Mouse (Mus musculus) adrenal gland, postnatal 4 days (tissue): ENCODE results near the gene Ceacam19. TPM values are rescaled to one million over a fixed set of nuclear protein-coding genes. Genes with fewer than 3 reads are reported as not detected.
A peak's percentile ranks its signal among the peaks of the same experiment; 100 is the strongest.

Experiments used
- DNase-seq, 2 experiments: peaks; one replicate each; pipeline ENCODE4 v3.0.0; 2021 to 2022; ENCODE audit warnings: low spot score in 2 of 2, mixed read lengths in 2 of 2
- total RNA-seq, 2 experiments: library from RNA; stranded (reverse); gene quantifications; 2 replicates each; pipeline ENCODE4 v1.2.3; 2021

Gene Ceacam19
- total RNA-seq, 2 experiments from 2014 or later, result not detected

DNA sequence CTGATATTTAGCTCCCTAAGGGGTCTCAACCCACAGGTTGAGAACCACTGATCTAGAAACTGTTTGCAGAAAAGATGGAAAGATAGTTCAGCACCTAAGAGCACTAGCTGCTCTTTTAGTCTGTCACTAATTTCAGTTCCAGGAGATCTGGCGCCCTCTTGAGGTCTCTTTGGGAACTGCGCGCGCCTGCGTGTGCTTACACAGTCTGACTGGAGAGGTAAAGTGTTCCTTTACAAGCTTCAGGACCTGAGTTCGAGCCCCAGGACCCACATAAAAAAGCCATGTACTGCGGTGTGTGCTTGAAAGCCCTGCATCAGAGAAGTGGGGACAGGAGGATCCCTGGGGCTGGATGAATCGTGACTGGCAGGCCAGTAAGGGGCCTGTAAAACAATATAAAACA lies 2.1 kb upstream of the Ceacam19 start:
- DNase-seq, result peak in 1 of 2 experiments; percentile 53

DNA sequence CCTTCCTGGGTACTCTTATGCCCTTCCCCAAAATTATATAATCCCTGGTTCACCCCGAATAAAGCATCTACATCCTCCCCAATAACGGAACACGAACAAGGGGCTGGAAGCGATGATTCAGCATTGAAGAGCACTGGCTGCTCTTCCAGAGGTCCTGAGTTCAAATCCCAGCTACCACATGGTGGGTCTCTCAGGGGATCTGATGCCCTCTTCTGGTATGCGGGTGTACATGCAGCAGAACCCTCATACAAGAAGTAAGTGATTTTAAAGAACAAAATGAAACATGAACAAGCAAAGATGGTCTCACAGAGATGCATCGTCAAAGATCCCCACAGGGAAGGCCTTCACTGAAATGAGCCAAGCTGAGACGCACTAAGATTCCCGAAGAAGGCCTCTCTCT lies 7.0 kb downstream of the Ceacam19 start:
- no peak for DNase-seq

DNA sequence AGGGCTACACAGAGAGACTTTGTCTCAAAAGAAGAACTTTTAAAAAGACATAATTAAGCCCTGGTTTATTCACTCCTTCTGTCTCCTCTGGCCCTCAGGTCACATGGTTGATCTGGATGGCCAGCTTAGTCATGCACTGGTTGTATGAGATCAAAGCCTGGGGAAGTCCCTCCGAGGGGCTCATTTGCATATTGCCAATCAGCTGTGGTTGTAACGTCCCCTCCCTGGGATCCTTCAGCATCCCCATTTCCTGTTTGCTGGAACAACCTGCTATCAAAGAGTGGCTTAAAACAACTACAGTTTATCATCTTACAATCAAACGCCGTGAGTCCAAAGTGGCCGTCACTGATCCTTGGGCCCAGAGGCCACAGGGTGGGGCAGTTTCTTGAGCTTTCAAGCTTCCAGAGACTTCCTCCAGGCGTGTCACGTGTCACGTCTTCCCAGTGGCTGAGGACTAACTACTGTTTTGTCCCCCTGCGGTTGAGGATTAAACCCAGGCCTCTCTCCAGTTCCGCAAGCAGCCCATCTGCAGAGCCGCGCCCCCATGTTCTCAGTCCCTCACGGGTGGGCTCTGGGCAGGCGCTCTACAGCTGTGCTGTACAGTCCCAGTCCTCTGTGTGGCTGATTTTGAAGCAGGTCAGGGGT lies 10.9 kb downstream of the Ceacam19 start:
- DNase-seq, result no peak

DNA sequence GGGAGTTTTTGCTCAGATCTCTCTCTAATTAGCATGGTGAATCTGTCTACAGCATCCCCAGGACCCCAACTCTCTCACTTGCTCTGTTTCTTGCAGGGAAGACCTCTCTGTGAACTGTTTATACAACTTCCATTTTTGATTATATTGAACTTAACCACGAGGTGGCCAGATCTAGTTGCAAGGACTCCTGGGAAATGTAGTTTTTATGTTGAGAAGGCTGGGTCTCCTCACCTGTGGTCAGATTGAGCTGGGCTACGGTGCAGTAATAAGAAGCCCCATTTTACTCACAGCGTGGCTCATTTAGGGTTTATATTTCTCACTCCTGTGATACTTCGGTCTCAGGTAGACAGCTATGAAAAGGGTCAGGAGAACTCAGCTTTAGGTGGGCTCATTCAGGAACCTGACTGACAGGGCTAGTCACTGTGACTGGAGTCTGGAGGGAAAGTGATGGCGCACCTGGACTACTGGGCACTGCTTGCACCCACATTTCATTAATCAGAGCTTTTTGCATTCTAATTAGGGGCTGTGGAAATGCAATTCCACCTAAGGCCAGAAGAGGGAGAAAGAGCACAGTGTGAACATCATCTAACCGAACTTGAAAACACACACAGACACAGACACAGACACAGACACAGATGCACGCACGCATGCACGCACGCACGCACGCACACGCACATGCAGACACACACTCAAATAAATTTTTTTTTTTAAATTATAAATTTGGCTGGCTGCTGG lies 11.7 kb downstream of the Ceacam19 start:
- DNase-seq, result no peak

DNA sequence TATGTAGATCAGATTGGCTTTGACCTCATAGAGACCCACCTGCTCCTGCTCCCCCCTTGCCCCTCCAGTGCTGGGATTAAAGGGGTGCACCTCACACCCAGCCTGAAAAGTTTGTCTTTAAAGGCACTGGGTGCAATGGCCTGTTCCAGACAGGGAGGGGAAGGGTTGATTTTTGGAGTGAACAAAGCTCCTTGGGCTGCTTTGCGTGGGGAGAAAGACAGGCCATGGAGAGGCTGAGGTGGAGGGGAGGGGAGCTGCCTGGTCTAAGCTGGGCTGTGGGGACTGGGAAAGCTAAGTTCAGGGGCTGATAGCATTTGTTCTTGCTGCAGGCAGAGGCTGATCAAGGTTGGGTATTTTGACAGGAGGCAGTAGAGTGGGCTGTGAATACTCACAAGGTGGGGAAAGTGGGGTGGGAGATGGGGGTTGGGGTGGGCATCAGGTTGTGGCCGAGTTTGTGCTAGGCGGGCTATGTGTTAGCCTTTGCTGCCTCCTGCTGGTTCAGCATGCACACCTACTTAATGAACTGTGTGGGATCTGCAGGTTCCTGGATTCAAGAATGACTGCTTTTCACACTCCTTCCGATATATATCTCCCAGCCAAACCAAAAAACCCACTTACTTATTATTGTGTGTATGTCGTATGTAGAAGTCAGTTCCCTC lies 15.7 kb downstream of the Ceacam19 start:
- DNase-seq, result no peak

DNA sequence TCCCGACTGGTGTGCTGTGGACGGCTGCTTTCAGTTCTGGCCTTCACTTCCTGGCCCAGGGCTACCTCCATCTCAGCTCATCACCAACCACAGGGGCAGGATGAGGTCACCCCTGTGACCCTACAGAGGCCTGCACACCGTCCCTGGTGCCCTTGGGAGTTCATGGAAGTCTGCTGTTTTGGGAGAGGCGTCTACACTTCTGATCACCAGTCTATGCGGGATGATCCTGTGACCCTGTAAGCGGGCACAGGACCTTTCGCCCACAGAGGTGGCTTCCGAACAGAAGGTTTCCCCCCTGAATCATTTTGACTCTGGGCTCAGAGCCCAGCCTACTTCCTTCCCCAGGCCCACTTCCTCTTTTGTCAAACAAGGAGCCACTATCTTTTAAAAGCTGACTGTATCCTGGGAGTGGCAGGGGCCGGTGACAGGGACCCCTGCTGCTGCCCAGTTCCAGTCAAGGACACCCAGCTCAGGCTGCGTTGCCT lies 16.6 kb downstream of the Ceacam19 start:
- DNase-seq, result no peak

DNA sequence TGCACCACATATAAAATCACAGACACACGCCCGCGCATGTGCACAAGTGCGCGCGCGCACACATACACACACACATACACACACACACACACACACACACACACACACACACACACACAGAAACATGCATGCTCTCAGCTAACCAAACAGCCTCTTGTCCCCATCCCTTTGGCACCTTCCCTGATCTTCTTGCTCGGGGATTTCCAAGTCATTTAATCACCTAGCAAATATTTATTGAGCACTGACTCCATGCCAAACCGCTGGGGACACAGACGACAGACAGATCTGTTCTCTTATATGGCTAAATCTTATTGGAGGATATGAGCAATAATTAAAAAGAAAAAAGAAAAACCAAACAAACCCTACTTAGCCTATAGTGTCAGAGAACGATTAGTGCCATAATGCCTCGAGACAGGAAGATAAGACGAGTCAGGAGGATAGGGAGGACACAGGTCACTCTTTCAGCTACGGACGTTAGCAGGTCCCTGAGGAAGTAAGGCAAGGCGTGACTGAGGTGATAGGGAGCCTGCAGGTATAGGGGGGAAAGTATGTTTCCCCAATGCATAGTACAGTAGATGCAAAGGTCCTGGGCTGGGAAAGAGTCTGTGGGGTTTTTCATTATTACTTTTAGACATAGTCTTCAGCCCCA lies 19.9 kb downstream of the Ceacam19 start:
- no peak for DNase-seq

DNA sequence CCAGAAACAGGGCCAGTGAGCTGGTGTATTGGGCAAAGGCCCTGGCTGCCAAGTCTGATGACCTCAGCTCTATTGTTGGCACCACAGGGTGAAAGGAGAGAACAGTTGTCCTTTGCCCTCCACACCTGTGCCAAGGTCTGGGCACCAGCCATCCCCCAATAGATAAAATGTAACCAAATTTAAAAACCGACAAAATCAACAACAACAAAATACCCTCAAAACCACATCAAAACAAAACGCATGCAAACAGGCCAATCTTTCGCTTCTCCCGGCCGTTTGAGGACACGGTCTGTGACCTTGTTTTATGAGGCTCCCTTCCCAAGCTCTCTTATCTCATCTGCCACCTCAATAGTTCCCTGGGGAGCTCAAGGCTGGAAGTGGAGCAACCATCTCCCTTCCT lies 21.3 kb downstream of the Ceacam19 start:
- DNase-seq, result no peak

DNA sequence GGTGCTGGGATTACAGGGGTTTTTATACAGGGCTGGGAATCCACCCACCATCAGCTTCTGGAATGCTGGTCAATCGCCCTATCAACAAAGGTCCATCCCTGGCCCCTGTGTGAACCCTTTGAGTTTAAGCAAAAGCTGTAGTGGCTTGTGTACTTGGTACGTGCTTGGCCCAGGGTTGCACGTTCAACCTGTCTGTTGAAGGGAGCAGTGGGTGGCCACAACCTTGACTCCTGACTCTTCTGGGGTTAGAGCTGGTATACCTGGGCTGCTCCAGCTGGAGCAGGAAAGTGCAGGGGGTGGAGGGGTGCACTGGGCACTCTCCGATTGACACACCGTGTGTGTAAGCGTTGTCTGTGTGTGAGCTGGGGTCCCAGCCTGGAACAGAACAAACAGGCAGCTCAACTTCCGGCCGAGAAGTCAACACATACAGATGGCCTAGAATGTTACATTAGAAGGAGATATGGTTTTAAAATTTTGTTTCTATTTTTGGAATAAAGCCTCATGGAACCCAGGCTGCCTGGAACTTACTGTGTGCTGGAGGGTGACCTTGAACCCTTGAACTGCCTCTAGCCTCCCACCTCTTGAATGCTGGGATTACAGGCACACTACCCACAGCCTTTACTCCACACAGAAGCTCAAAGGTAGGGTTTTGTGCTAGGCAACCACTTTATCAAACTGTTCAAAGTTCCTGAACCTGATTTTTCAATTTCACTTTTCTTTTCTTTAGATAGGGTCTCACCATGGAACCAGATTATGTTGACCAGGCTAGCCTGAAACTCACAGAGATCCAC lies 22.3 kb downstream of the Ceacam19 start:
- no peak for DNase-seq

DNA sequence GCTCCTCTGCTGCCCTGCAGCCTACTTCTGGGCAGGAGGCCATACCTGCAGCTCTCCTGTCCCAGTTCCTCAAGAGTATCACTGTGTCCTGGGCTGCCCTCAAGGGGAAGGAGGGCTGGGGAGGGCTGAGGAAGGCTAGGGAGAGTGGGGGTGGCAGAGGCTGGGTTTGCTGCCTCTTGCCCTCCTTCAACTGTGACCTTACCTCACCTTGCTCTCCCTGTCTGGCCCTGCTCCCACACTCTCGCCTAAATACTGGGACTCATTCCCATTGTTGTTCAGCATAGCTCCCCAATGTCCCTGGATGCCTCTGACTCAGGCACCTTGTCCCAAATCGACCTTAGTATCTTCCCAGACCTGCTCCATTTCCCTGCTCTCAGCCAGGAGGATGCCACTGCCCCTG lies 23.5 kb downstream of the Ceacam19 start:
- no peak for DNase-seq

DNA sequence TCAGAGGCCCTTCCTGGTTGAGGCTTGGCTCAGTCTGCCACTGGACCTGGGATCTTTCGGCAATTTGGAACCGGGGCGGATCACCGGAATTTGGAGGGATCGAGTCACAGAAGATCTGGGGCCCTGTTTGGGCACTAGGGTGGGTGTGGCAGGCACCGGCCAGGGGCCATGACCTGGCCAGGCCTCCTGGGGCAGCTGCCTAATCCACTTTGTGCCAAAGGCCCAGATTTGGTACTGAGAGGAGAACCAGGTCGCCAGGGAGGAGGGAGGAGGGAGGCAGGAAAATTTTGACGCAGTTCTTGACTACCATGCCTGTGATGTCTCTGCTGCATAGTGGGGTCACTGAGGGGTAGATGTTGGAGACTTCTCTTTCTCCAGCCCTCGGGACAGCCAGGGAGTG lies 26.6 kb downstream of the Ceacam19 start, which contains the start of gene Ceacam16:
Gene Ceacam16, minus strand, starts transcription at position 101 of the 400 bp plus-strand sequence.
- DNase-seq, result no peak

DNA sequence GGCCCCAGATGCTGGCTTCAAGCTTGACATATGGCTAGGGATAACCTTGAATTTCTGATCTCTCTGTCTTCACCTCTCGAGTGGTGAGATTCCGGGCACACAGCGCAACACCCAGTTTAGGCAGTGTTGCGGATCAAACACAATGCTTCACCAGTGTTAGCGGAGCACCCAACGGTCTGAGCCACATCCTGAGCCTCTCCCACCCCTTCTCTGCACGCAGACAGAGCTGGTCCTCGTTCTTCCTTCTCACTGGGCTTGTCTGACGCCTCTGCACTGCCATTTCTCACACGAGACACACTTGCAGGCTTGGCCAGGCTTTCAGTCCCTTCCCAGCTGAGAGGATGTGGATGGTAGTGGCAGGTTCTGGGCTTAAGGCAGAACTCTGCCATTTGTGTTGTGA lies 28.0 kb downstream of the Ceacam19 start:
- DNase-seq, result no peak

DNA sequence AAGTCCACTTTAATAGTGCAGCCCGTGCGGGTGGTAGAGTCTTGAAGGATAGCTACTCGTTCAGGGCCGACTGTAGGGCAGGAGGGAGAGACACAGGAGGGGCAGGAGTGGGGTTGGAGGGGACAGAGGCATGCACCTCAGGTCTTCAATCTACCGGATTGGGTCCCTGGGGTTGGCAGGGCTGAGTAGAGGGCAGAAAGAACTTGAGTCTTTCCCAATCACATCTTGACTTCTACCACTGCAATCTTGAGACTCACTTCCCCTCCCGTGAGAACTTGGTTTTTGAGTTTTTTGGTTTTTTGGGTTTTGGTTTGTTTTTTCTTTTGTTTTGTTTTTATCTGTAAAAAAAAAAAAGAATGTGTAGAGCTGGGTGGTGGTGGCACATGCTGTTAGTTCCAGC lies 31.5 kb downstream of the Ceacam19 start:
- DNase-seq, result no peak

DNA sequence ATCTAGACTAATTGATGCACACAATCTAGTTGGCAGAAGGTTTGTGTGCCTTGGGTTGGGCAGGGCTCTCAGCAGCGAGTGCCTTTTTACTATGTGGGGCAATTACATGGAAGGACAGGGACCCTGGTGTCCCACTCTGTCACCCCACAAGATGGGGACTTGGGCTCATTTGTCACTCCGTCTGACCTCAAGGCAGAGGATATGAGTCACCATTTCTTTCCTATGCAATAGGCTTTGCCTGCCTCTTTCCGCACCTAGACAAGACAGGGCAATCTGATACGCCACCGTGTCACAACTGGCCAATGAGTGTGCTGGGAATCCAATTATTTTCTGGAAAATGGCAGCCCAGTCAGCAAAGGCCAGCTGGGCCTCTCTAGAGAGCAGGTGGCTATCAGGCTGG lies 32.1 kb downstream of the Ceacam19 start:
- no peak for DNase-seq

DNA sequence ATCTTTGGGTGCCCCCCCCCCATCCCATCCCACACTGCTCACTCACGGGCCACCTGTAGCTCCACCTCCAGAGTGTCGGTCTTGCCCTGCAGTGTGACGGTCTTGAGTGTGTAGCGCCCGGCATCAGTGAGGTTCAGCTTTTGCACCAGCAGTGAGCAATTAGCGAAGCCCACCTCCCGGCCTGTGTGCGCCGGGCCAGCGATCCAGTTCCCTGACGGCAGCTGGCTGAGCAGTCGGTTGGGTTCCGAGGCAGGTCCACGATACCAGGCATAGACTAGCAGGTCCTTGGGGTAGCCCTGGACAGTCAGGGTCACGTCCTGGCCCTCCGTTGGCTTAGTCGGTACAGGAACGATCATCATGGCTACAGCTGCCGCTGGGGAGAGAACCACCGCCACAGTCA lies 34.2 kb downstream of the Ceacam19 start:
- no peak for DNase-seq

DNA sequence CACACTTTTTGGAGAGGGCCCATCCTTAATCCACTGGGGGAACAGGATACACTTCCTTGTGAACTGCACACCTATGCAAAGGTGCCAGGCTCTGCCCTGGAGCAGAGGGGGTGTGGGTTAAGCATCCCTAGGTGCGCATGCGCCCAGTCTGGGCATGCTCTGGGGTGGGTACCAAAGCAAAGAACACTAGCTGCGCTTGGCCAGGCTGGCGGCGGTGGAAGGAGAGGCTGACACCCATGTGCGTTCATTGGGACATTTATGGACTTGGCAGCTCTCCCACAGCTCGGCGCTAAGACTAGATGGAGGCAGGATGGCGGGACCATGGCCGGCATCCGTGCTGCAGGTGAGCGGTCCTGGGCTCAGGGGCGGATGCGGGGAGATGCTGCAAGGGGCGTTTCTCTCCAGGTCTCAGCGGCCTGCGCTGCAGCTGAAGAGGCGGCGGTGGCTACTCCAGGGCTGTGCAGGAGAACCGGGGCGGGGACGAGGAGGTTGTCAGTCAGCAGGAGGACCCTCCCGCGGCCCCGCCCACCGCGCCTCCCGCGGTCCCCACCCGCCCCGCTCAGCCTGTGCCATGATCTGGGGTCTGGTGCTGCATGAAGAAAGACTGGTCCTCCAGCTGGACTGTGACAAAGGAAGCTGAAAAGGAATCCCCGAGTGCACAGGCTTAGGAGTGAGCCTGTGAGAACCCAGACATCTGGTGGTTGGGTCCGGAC lies 35.8 kb downstream of the Ceacam19 start, which contains the start of gene Gm19345:
Gene Gm19345, plus strand, starts transcription at position 146 of the 713 bp plus-strand sequence.
- no peak for DNase-seq

DNA sequence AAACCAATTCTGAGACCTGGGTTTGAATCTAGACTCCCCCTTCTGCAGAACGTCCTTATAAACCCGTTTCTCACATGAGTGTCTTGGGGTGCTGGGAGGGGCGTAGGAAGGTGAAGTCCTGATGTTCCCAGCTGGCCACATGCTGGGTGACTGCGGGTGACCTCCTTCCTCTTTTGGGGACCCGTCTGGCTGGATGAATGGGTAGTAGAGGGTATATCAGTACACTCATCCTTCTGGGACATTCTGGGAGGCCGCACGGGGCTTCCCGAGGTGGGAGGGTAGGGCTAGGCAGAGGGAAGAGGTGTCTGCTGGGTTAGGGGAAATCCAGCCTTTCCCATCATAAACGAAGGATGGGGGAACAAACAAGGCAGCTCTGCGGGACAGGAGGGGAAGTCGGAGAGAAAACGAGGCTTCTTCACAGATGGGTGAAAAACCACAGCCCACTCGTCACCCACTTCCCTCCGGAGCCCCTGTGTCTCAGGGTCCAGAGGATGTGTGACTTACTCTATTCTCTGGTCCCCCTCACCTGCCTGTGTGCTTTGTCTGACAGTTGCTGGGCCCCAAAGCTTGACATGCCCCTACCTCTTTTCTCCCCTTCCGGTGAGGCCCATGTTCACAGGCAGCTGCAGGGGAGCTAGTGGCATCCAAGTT lies 43.1 kb downstream of the Ceacam19 start:
- DNase-seq, result no peak

DNA sequence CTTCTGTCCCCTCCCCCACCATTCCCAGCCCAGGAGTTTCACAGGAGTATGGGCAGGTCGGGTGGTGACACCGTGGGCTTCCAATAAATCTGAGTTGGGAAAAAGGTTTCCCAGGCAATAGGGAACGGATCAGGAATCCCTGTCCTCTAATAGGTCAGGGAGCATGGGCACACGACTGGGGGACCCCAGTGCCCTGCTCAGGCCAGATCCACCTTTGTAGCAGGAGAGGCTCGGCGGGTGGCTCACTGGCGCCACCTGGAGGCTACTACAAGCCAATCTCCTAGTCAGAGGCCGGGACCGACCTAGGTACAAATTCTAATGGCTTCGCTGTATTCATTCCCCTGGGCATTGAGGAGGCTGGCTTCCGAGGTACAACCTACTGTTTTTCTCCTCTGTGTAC lies 44.2 kb downstream of the Ceacam19 start:
- peak; percentile 44 to 50 for DNase-seq

DNA sequence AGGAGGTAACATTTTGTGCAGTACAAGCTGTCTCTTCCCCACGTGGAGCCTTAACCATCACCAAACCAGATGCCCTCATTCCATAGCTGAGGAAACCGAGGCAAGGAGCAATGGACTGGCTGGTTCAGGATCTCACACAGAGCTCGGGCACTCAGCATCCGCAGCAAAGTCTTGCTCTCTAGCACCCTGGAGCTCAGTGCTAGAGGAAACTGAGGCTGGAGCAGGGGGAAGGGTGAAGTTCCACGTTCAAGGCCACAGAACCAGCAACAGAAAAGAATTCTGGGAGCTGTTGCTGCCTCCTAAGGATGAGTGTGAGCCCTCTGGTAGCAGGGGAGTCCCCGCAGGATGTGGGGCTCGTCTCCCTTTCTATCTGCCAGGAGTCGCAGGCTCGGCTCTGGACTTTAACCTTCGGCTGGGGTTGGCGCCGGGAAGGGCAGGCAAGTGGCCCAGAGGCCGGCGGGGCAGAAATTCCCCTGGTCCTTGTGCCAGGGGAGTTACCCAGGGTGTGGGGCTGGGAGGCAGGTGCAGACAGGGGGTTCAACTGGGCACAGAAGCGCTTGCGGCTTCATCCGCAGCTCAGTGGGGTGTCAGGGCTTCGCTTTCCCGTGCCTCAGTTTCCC lies 44.8 kb downstream of the Ceacam19 start:
- DNase-seq, result no peak
